Mouse (Mus musculus): Measurements from ENCODE around the gene Dct. TPM values are rescaled to one million over a fixed set of nuclear protein-coding genes. Genes with fewer than 3 reads are reported as not detected.

Gene Dct
- polyA plus RNA-seq (2014; fragmentation: Nextera tagmentation; extraction: Ambion mirVana): 1.1 and 1.4 TPM in 2 replicates

GRCm38 (mm10) chr14:118051975-118052630 lies at the start of gene Dct:
Gene Dct, minus strand, starts transcription at chr14:118052244.
- H3K27ac ChIP-seq (ENCODE audit: low read depth): no peak within 1 kb of the TSS

GRCm38 (mm10) chr14:118101227-118101990 lies 49.4 kb upstream of the Dct start:
- no peak overlapping the region for H3K9ac ChIP-seq (ENCODE audit: low read length)
- H3K4me3 ChIP-seq (ENCODE audit: low read depth, low read length): no peak overlapping the region
- H3K27ac ChIP-seq (ENCODE audit: low read depth): no peak overlapping the region
- no peak for DNase-seq (ENCODE audit: low spot score)
- H3K4me2 ChIP-seq (ENCODE audit: low read length): no peak overlapping the region
- no peaks in the 10 kb centered on the region for H3K36me3 ChIP-seq (ENCODE audit: control insufficient read depth, insufficient read depth, low read length)
- H3K27me3 ChIP-seq (replicated peaks; ENCODE audit: control insufficient read depth, insufficient read depth, low read length): no peaks in the 10 kb centered on the region
- WGBS: 79% methylated on average over 14 of the region's 14 CpGs
- ATAC-seq (replicated peaks; ENCODE audit: low FRiP score, low TSS enrichment, low read depth): no peak
- peaks cover 6% of the 10 kb centered on the region; the same call in 1 of the 2 replicates for H3K9me3 ChIP-seq (ENCODE audit: control insufficient read depth, low read length)
- H3K4me1 ChIP-seq (replicated peaks; ENCODE audit: control insufficient read depth, insufficient read depth, low read length): no peaks in the 10 kb centered on the region

More at GRCm38 (mm10) chr14:118051975-118052630, at the start of gene Dct:
- no peaks in the 10 kb centered on the region for H3K9me3 ChIP-seq (ENCODE audit: control insufficient read depth, low read length)
- H3K4me1 ChIP-seq (replicated peaks; ENCODE audit: control insufficient read depth, insufficient read depth, low read length): no peaks in the 10 kb centered on the region
- no peaks in the 10 kb centered on the region for H3K36me3 ChIP-seq (ENCODE audit: control insufficient read depth, insufficient read depth, low read length)
- no peak within 1 kb of the TSS for H3K4me2 ChIP-seq (ENCODE audit: low read length)
- 57% methylated on average over 13 of the region's 13 CpGs for WGBS
- no peak within 1 kb of the TSS for H3K4me3 ChIP-seq (ENCODE audit: low read depth, low read length)
- ATAC-seq (replicated peaks; ENCODE audit: low FRiP score, low TSS enrichment, low read depth): peak; percentile 88
- peak; percentile 58 for DNase-seq (ENCODE audit: low spot score)
- no peak within 1 kb of the TSS for H3K9ac ChIP-seq (ENCODE audit: low read length)
- H3K27me3 ChIP-seq (replicated peaks; ENCODE audit: control insufficient read depth, insufficient read depth, low read length): no peaks in the 10 kb centered on the region

- WGBS: 57% methylated on average over 2 of the region's 2 CpGs
- H3K27ac ChIP-seq (ENCODE audit: low read depth): no peak overlapping the region
These were observed 46.2 kb upstream of the Dct start for GRCm38 (mm10) chr14:118098265-118098664.

GRCm38 (mm10) chr14:118089806-118090392 lies 37.9 kb upstream of the Dct start:
- DNase-seq (ENCODE audit: low spot score): no peak
- Histone ChIP-seq H3K4me2 (ENCODE audit: low read length) (peak overlapping the region; percentile 65), H3K9ac (ENCODE audit: low read length) (peak overlapping the region; percentile 41), H3K27me3 (replicated peaks; ENCODE audit: control insufficient read depth, insufficient read depth, low read length) (no peaks in the 10 kb centered on the region), H3K36me3 (ENCODE audit: control insufficient read depth, insufficient read depth, low read length) (no peaks in the 10 kb centered on the region), H3K9me3 (ENCODE audit: control insufficient read depth, low read length) (no peaks in the 10 kb centered on the region), H3K27ac (ENCODE audit: low read depth) (peak overlapping the region; percentile 57), H3K4me1 (replicated peaks; ENCODE audit: control insufficient read depth, insufficient read depth, low read length) (peaks cover 6% of the 10 kb centered on the region; the same call in 1 of the 2 replicates), H3K4me3 (ENCODE audit: low read depth, low read length) (peak overlapping the region; percentile 79)
- ATAC-seq (replicated peaks; ENCODE audit: low FRiP score, low TSS enrichment, low read depth): peak; percentile 63
- under 1% methylated on average over 18 of the region's 18 CpGs for WGBS

More at GRCm38 (mm10) chr14:118098265-118098664, 46.2 kb upstream of the Dct start:
- Histone ChIP-seq H3K4me1 (replicated peaks; ENCODE audit: control insufficient read depth, insufficient read depth, low read length) (no peaks in the 10 kb centered on the region), H3K9ac (ENCODE audit: low read length) (no peak overlapping the region), H3K9me3 (ENCODE audit: control insufficient read depth, low read length) (no peaks in the 10 kb centered on the region), H3K36me3 (ENCODE audit: control insufficient read depth, insufficient read depth, low read length) (no peaks in the 10 kb centered on the region), H3K4me2 (ENCODE audit: low read length) (no peak overlapping the region), H3K4me3 (ENCODE audit: low read depth, low read length) (no peak overlapping the region), H3K27me3 (replicated peaks; ENCODE audit: control insufficient read depth, insufficient read depth, low read length) (no peaks in the 10 kb centered on the region)
- DNase-seq (ENCODE audit: low spot score) (no peak), ATAC-seq (replicated peaks; ENCODE audit: low FRiP score, low TSS enrichment, low read depth) (no peak)

- Histone ChIP-seq H3K9me3 (ENCODE audit: control insufficient read depth, low read length) (no peaks in the 10 kb centered on the region), H3K27ac (ENCODE audit: low read depth) (peak overlapping the region; percentile 57), H3K27me3 (replicated peaks; ENCODE audit: control insufficient read depth, insufficient read depth, low read length) (no peaks in the 10 kb centered on the region), H3K4me2 (ENCODE audit: low read length) (peak overlapping the region; percentile 65), H3K36me3 (ENCODE audit: control insufficient read depth, insufficient read depth, low read length) (no peaks in the 10 kb centered on the region), H3K4me1 (replicated peaks; ENCODE audit: control insufficient read depth, insufficient read depth, low read length) (peaks cover 6% of the 10 kb centered on the region; the same call in 1 of the 2 replicates), H3K9ac (ENCODE audit: low read length) (peak overlapping the region; percentile 41), H3K4me3 (ENCODE audit: low read depth, low read length) (peak overlapping the region; percentile 79)
- ATAC-seq (replicated peaks; ENCODE audit: low FRiP score, low TSS enrichment, low read depth): peak; percentile 84
- under 1% methylated on average over 44 of the region's 44 CpGs for WGBS
- DNase-seq (ENCODE audit: low spot score): peak; percentile 96
These were observed 37.3 kb upstream of the Dct start for GRCm38 (mm10) chr14:118089215-118089805.

GRCm38 (mm10) chr14:118088437-118089207 lies 36.6 kb upstream of the Dct start:
- H3K9me3 ChIP-seq (ENCODE audit: control insufficient read depth, low read length): no peaks in the 10 kb centered on the region
- peak overlapping the region; percentile 57 for H3K27ac ChIP-seq (ENCODE audit: low read depth)
- H3K4me1 ChIP-seq (replicated peaks; ENCODE audit: control insufficient read depth, insufficient read depth, low read length): peaks cover 6% of the 10 kb centered on the region; the same call in 1 of the 2 replicates
- peak overlapping the region; percentile 41 for H3K9ac ChIP-seq (ENCODE audit: low read length)
- peak overlapping the region; percentile 79 for H3K4me3 ChIP-seq (ENCODE audit: low read depth, low read length)
- 11% methylated on average over 22 of the region's 22 CpGs for WGBS
- ATAC-seq (replicated peaks; ENCODE audit: low FRiP score, low TSS enrichment, low read depth) (peak; percentile 66), DNase-seq (ENCODE audit: low spot score) (no peak)
- H3K27me3 ChIP-seq (replicated peaks; ENCODE audit: control insufficient read depth, insufficient read depth, low read length): no peaks in the 10 kb centered on the region
- no peaks in the 10 kb centered on the region for H3K36me3 ChIP-seq (ENCODE audit: control insufficient read depth, insufficient read depth, low read length)
- H3K4me2 ChIP-seq (ENCODE audit: low read length): peak overlapping the region; percentile 65

- Histone ChIP-seq H3K9ac (ENCODE audit: low read length) (no peak overlapping the region), H3K9me3 (ENCODE audit: control insufficient read depth, low read length) (no peaks in the 10 kb centered on the region), H3K4me3 (ENCODE audit: low read depth, low read length) (no peak overlapping the region), H3K27ac (ENCODE audit: low read depth) (no peak overlapping the region), H3K27me3 (replicated peaks; ENCODE audit: control insufficient read depth, insufficient read depth, low read length) (no peaks in the 10 kb centered on the region), H3K36me3 (ENCODE audit: control insufficient read depth, insufficient read depth, low read length) (no peaks in the 10 kb centered on the region), H3K4me1 (replicated peaks; ENCODE audit: control insufficient read depth, insufficient read depth, low read length) (peaks cover 6% of the 10 kb centered on the region; the same call in 1 of the 2 replicates), H3K4me2 (ENCODE audit: low read length) (no peak overlapping the region)
- DNase-seq (ENCODE audit: low spot score): no peak
- WGBS: 40% methylated on average over 5 of the region's 5 CpGs
- ATAC-seq (replicated peaks; ENCODE audit: low FRiP score, low TSS enrichment, low read depth): no peak
These were observed 34.4 kb upstream of the Dct start for GRCm38 (mm10) chr14:118086271-118087035.
